Mouse (Mus musculus) adrenal gland, postnatal 0 days (tissue): Measurements from ENCODE around the gene Ccdc180. TPM values are rescaled to one million over a fixed set of nuclear protein-coding genes. Genes with fewer than 3 reads are reported as not detected.

Experiments used
- polyA plus RNA-seq: library from polyadenylated mRNA; unstranded; fragments of >200 nt; fragmentation: Nextera tagmentation; extraction: Ambion mirVana; gene quantifications from 2 replicates; pipeline ENCODE4 v1.2.1, GENCODE M21; 2015

The Ccdc180 gene
- 0.11 and 0.12 TPM in 2 replicates for polyA plus RNA-seq

GRCm38 (mm10) chr4:45890066-45890761, at the start of gene Ccdc180:
TSS of gene Ccdc180 (plus strand) at chr4:45890303.

GRCm38 (mm10) chr4:45848109-45848824, 41.8 kb upstream of the Ccdc180 start, which contains the start of gene Stra6l:
TSS of gene Stra6l (plus strand) at chr4:45848664.

GRCm38 (mm10) chr4:45964771-45965439, 74.8 kb downstream of the Ccdc180 start, which contains the start of gene Tdrd7:
TSS of gene Tdrd7 (plus strand) at chr4:45965334.

Other genes starting within 250 kb of the Ccdc180 start
- 17.7 and 36.8 TPM in 2 replicates for gene Aldh1b1, start 91.3 kb upstream of the Ccdc180 start, polyA plus RNA-seq
- 0.84 and 1.9 TPM in 2 replicates for gene Igfbpl1, start 63.4 kb upstream of the Ccdc180 start, polyA plus RNA-seq
- 0.47 and 0.99 TPM in 2 replicates for gene Stra6l, start 41.6 kb upstream of the Ccdc180 start, polyA plus RNA-seq
- 13.6 and 22.5 TPM in 2 replicates for gene Tdrd7, start 75.0 kb downstream of the Ccdc180 start, polyA plus RNA-seq
- 6.1 and 7.5 TPM in 2 replicates for gene Tmod1, start 148.6 kb downstream of the Ccdc180 start, polyA plus RNA-seq
- 22.1 and 29.4 TPM in 2 replicates for gene Ncbp1, start 248.3 kb downstream of the Ccdc180 start, polyA plus RNA-seq
- gene Tstd2, start 248.4 kb downstream of the Ccdc180 start, polyA plus RNA-seq, result 19.0 and 23.3 TPM in 2 replicates